In the genomic region with DNA sequence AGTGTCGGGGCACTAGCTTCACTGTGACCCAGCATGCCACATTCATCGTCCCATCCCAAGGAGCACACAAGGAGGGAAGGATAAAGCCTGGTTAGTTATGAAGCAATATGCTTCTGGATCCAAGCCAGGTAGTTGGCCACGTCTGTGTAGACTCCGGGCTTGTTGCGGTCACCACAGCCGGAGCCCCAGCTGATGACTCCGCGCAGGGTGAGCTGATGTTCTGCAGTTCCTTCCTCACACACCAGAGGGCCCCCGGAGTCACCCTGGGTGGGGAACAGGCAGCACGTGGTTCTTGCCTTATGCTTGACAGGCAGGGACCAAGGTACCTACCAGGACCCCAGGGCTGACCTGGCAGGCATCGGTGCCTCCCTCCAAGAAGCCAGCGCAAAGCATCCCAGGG, we compare ENCODE assay signal across 8 mouse cellular contexts. TPM values are rescaled to one million over a fixed set of nuclear protein-coding genes. Genes with fewer than 3 reads are reported as not detected.
DNase-seq lines count a peak whose midpoint lies in the region; ATAC-seq lines count a peak whose summit lies in the region.

No protein-coding gene starts in this region.

- H3K9me3 ChIP-seq in embryonic facial prominence, embryonic 13.5 days: no peaks in the 10 kb centered on the region
- no peaks in the 10 kb centered on the region for H3K9me3 ChIP-seq in heart, embryonic 10.5 days
- H3K9me3 ChIP-seq in kidney, embryonic 16.5 days (ENCODE audit: low read length): no peaks in the 10 kb centered on the region

- H3K4me2 ChIP-seq in embryonic facial prominence, embryonic 13.5 days: peak overlapping the region; percentile 30
- H3K4me2 ChIP-seq in kidney, embryonic 16.5 days (replicated peaks; ENCODE audit: low read depth, low read length): 0 out of 2 replicates have a peak overlapping the region, but pooled peaks have one; percentile 15

- WGBS in embryonic facial prominence, embryonic 13.5 days: 12% methylated on average over 12 of the region's 12 CpGs
- 12% methylated on average over 12 of the region's 12 CpGs for WGBS in heart, embryonic 10.5 days
- WGBS in kidney, embryonic 16.5 days: 11% methylated on average over 12 of the region's 12 CpGs

- peak; percentile 96 for DNase-seq in 416B (ENCODE audit: low read depth)
- DNase-seq in adrenal gland, postnatal 36 days: peak; percentile 92 to 94
- DNase-seq in heart, embryonic 10.5 days (ENCODE audit: low spot score): peak; percentile 93
- DNase-seq in liver: peak; percentile 82
- peak; percentile 85 to 90 for DNase-seq in spleen, postnatal 36 days (ENCODE audit: low spot score in 2 of 2)

- H3K4me1 ChIP-seq in embryonic facial prominence, embryonic 13.5 days: peaks cover 24% of the 10 kb centered on the region
- H3K4me1 ChIP-seq in heart, embryonic 10.5 days: peaks cover 28% of the 10 kb centered on the region
- peaks cover 31% of the 10 kb centered on the region for H3K4me1 ChIP-seq in kidney, embryonic 16.5 days (ENCODE audit: insufficient read depth, low read length)

- H3K9ac ChIP-seq in embryonic facial prominence, embryonic 13.5 days: peak overlapping the region; percentile 56; the same call in 1 of the 2 replicates
- no peak overlapping the region for H3K9ac ChIP-seq in kidney, embryonic 16.5 days (replicated peaks; ENCODE audit: low read length)

- no peak overlapping the region for H3K4me3 ChIP-seq in embryonic facial prominence, embryonic 13.5 days
- 0 out of 2 replicates have a peak overlapping the region, but pooled peaks have one; percentile 12 for H3K4me3 ChIP-seq in heart, embryonic 10.5 days
- no peak overlapping the region for H3K4me3 ChIP-seq in kidney, embryonic 16.5 days (ENCODE audit: low read length)

- no peak overlapping the region for H3K27ac ChIP-seq in embryonic facial prominence, embryonic 13.5 days
- H3K27ac ChIP-seq in heart, embryonic 10.5 days: no peak overlapping the region
- no peak overlapping the region for H3K27ac ChIP-seq in kidney, embryonic 16.5 days (ENCODE audit: low read length)

- H3K36me3 ChIP-seq in embryonic facial prominence, embryonic 13.5 days: no peaks in the 10 kb centered on the region
- H3K36me3 ChIP-seq in heart, embryonic 10.5 days: no peaks in the 10 kb centered on the region
- no peaks in the 10 kb centered on the region for H3K36me3 ChIP-seq in kidney, embryonic 16.5 days (ENCODE audit: insufficient read depth, low read length)

- peak; percentile 49; the same call in 1 of the 2 replicates for ATAC-seq in embryonic facial prominence, embryonic 13.5 days (ENCODE audit: insufficient number of reproducible peaks, insufficient read depth, low FRiP score, low TSS enrichment, low read depth)
- ATAC-seq in kidney, embryonic 16.5 days (ENCODE audit: low FRiP score, low TSS enrichment): peak; percentile 68
- ATAC-seq in monocyte, adult 5-6 weeks (replicated peaks; ENCODE audit: insufficient number of reproducible peaks, low FRiP score, low TSS enrichment, poor library complexity, severe bottlenecking): peak; percentile 85

- peaks cover 78% of the 10 kb centered on the region for H3K27me3 ChIP-seq in embryonic facial prominence, embryonic 13.5 days
- H3K27me3 ChIP-seq in heart, embryonic 10.5 days (ENCODE audit: insufficient read depth, poor library complexity, severe bottlenecking): peaks cover 86% of the 10 kb centered on the region
- peaks cover 42% of the 10 kb centered on the region for H3K27me3 ChIP-seq in kidney, embryonic 16.5 days (ENCODE audit: insufficient read depth, low read length)

RNA-seq across cellular contexts. Expression of a gene that starts 3.0 kb away (rescaled TPM):
- not detected for total RNA-seq in adrenal gland, postnatal 36 days (2021)
- polyA plus RNA-seq in embryonic facial prominence, embryonic 13.5 days (2015; fragmentation: Nextera tagmentation; extraction: Ambion mirVana): not detected in 2 replicates
- not detected in 2 replicates for polyA plus RNA-seq in heart, embryonic 10.5 days (2016; fragmentation: Nextera tagmentation; extraction: Ambion mirVana)
- polyA plus RNA-seq in kidney, embryonic 16.5 days (2015; fragmentation: Nextera tagmentation; extraction: Ambion mirVana): 0.46 TPM in 1 of 2 replicates, not detected in the other
- total RNA-seq in monocyte, adult 5-6 weeks (2017): not detected in 3 replicates

RNA-seq across cellular contexts. Expression of a gene that starts 8.6 kb away (rescaled TPM):
- under 1 TPM in 1 of 2 experiments, not detected in 1; 0.30 TPM for total RNA-seq in adrenal gland, postnatal 36 days (2021)
- polyA plus RNA-seq in embryonic facial prominence, embryonic 13.5 days (2015; fragmentation: Nextera tagmentation; extraction: Ambion mirVana): 0.24 and 1.6 TPM in 2 replicates
- polyA plus RNA-seq in heart, embryonic 10.5 days (2016; fragmentation: Nextera tagmentation; extraction: Ambion mirVana): 0.21 and 8.5 TPM in 2 replicates
- polyA plus RNA-seq in kidney, embryonic 16.5 days (2015; fragmentation: Nextera tagmentation; extraction: Ambion mirVana): 0.28 and 0.79 TPM in 2 replicates
- 0.11 to 0.95 TPM in 2 of 3 replicates, not detected in the other for total RNA-seq in monocyte, adult 5-6 weeks (2017)

RNA-seq across cellular contexts. Expression of a gene that starts 20.0 kb away (rescaled TPM):
- not detected for total RNA-seq in adrenal gland, postnatal 36 days (2021)
- polyA plus RNA-seq in embryonic facial prominence, embryonic 13.5 days (2015; fragmentation: Nextera tagmentation; extraction: Ambion mirVana): not detected in 2 replicates
- not detected in 2 replicates for polyA plus RNA-seq in heart, embryonic 10.5 days (2016; fragmentation: Nextera tagmentation; extraction: Ambion mirVana)
- 366 and 385 TPM in 2 replicates for polyA plus RNA-seq in kidney, embryonic 16.5 days (2015; fragmentation: Nextera tagmentation; extraction: Ambion mirVana)
- total RNA-seq in monocyte, adult 5-6 weeks (2017): not detected in 3 replicates

RNA-seq across cellular contexts. Expression of a gene that starts 26.9 kb away (rescaled TPM):
- total RNA-seq in adrenal gland, postnatal 36 days (2021): 10 to 100 TPM; 34.5 to 49.4 TPM
- polyA plus RNA-seq in embryonic facial prominence, embryonic 13.5 days (2015; fragmentation: Nextera tagmentation; extraction: Ambion mirVana): 36.4 and 45.3 TPM in 2 replicates
- polyA plus RNA-seq in heart, embryonic 10.5 days (2016; fragmentation: Nextera tagmentation; extraction: Ambion mirVana): 29.5 and 44.2 TPM in 2 replicates
- 17.4 and 25.6 TPM in 2 replicates for polyA plus RNA-seq in kidney, embryonic 16.5 days (2015; fragmentation: Nextera tagmentation; extraction: Ambion mirVana)
- 179 to 219 TPM (median 207 TPM) in 3 replicates for total RNA-seq in monocyte, adult 5-6 weeks (2017)

RNA-seq across cellular contexts. Expression of a gene that starts 46.1 kb away (rescaled TPM):
- 1 to 10 TPM; 1.9 to 3.3 TPM for total RNA-seq in adrenal gland, postnatal 36 days (2021)
- polyA plus RNA-seq in embryonic facial prominence, embryonic 13.5 days (2015; fragmentation: Nextera tagmentation; extraction: Ambion mirVana): 0.96 and 1.2 TPM in 2 replicates
- 0.17 and 0.21 TPM in 2 replicates for polyA plus RNA-seq in heart, embryonic 10.5 days (2016; fragmentation: Nextera tagmentation; extraction: Ambion mirVana)
- polyA plus RNA-seq in kidney, embryonic 16.5 days (2015; fragmentation: Nextera tagmentation; extraction: Ambion mirVana): 0.37 and 0.59 TPM in 2 replicates
- total RNA-seq in monocyte, adult 5-6 weeks (2017): 2.2 to 3.8 TPM in 2 of 3 replicates, not detected in the other

Comparison
In these comparisons a context has a peak if more than half of its experiments do, and no peak if none do; other contexts are left out.
1. RNA of a gene that starts 20.0 kb away (polyA plus RNA-seq): 366 to 385 TPM in kidney, embryonic 16.5 days; not detected in embryonic facial prominence, embryonic 13.5 days and not detected in heart, embryonic 10.5 days; every median in the first group is over 100 times any median in the second.
2. Peak in every context shown above with its lines, with median percentiles within 50 percentile points of each other: DNase-seq and ATAC-seq.